Comparison of ENCODE assay signal across 8 mouse cellular contexts in genomic region chr17:81064279-81064978, GRCm38 (mm10). TPM values are rescaled to one million over a fixed set of nuclear protein-coding genes. Genes with fewer than 3 reads are reported as not detected.
DNase-seq lines count a peak whose midpoint lies in the region; ATAC-seq and TF ChIP-seq lines count a peak whose summit lies in the region.

No protein-coding gene starts in this region.

- no peaks in the 10 kb centered on the region for H3K9me3 ChIP-seq in forebrain, embryonic 16.5 days (ENCODE audit: control insufficient read depth, low read length)
- H3K9me3 ChIP-seq in intestine, postnatal 0 days (ENCODE audit: control insufficient read depth), result no peaks in the 10 kb centered on the region
- H3K9me3 ChIP-seq in liver, embryonic 12.5 days (replicated peaks), result peaks cover 5% of the 10 kb centered on the region; the same call in 1 of the 2 replicates
- H3K9me3 ChIP-seq in neural tube, embryonic 11.5 days (ENCODE audit: control insufficient read depth, low read length), result no peaks in the 10 kb centered on the region

- no peaks in the 10 kb centered on the region for H3K27me3 ChIP-seq in thymus, adult 2 months (ENCODE audit: control insufficient read depth, insufficient read depth, low read length)
- H3K27me3 ChIP-seq in forebrain, embryonic 16.5 days (replicated peaks; ENCODE audit: control insufficient read depth, insufficient read depth, low read length), result no peaks in the 10 kb centered on the region
- no peaks in the 10 kb centered on the region for H3K27me3 ChIP-seq in intestine, postnatal 0 days (replicated peaks; ENCODE audit: control insufficient read depth, insufficient read depth, low read length)
- H3K27me3 ChIP-seq in liver, embryonic 12.5 days (replicated peaks), result no peaks in the 10 kb centered on the region
- H3K27me3 ChIP-seq in neural tube, embryonic 11.5 days (ENCODE audit: control insufficient read depth, insufficient read depth, low read length), result no peaks in the 10 kb centered on the region

- no peak for TF ChIP-seq POLR2A in thymus, adult 2 months (IDR thresholded peaks at IDR 0.05; ENCODE audit: control insufficient read depth, extremely low read depth, insufficient read depth, low read length, poor library complexity)

- DNase-seq in thymus, adult 2 months, result peak; percentile 14
- no peak for DNase-seq in thymus, postnatal 0 days (ENCODE audit: low spot score)
- DNase-seq in c-Kit-positive CD71-positive TER-119-positive erythroid progenitor cells, embryonic 14.5 days (ENCODE audit: low spot score), result peak; percentile 47
- no peak for DNase-seq in neural tube, embryonic 11.5 days (ENCODE audit: low spot score)
- no peak for DNase-seq in ovary, postnatal 14 days (ENCODE audit: low spot score)

- peak overlapping the region; percentile 73 for H3K4me2 ChIP-seq in forebrain, embryonic 16.5 days (ENCODE audit: low read length)
- peak overlapping the region; percentile 71 for H3K4me2 ChIP-seq in intestine, postnatal 0 days (replicated peaks; ENCODE audit: low read depth)
- H3K4me2 ChIP-seq in liver, embryonic 12.5 days, result peak overlapping the region; percentile 73
- peak overlapping the region; percentile 63 for H3K4me2 ChIP-seq in neural tube, embryonic 11.5 days (ENCODE audit: low read depth)

- 5% methylated on average over 28 of the region's 28 CpGs for WGBS in thymus, adult 2 months
- 13% methylated on average over 28 of the region's 28 CpGs for WGBS in forebrain, embryonic 16.5 days
- WGBS in intestine, postnatal 0 days, result 9% methylated on average over 28 of the region's 28 CpGs
- 8% methylated on average over 28 of the region's 28 CpGs for WGBS in liver, embryonic 12.5 days (ENCODE audit: insufficient replicate concordance)
- WGBS in neural tube, embryonic 11.5 days, result 20% methylated on average over 28 of the region's 28 CpGs

- peaks cover 4% of the 10 kb centered on the region; the same call in 1 of the 2 replicates for H3K4me1 ChIP-seq in thymus, adult 2 months (replicated peaks; ENCODE audit: control insufficient read depth, insufficient read depth, low read length)
- peaks cover 6% of the 10 kb centered on the region for H3K4me1 ChIP-seq in forebrain, embryonic 16.5 days (replicated peaks; ENCODE audit: control insufficient read depth, insufficient read depth, low read length)
- no peaks in the 10 kb centered on the region; the same call in 1 of the 2 replicates for H3K4me1 ChIP-seq in intestine, postnatal 0 days (replicated peaks; ENCODE audit: control insufficient read depth, insufficient read depth, low read length)
- H3K4me1 ChIP-seq in liver, embryonic 12.5 days, result peaks cover 30% of the 10 kb centered on the region
- no peaks in the 10 kb centered on the region for H3K4me1 ChIP-seq in neural tube, embryonic 11.5 days (ENCODE audit: control insufficient read depth, insufficient read depth, low read length)

- no peaks in the 10 kb centered on the region for H3K36me3 ChIP-seq in thymus, adult 2 months (ENCODE audit: control insufficient read depth, insufficient read depth, low read length)
- H3K36me3 ChIP-seq in forebrain, embryonic 16.5 days (ENCODE audit: control insufficient read depth, insufficient read depth), result no peaks in the 10 kb centered on the region
- H3K36me3 ChIP-seq in intestine, postnatal 0 days (ENCODE audit: control insufficient read depth, insufficient read depth), result no peaks in the 10 kb centered on the region
- peaks cover 19% of the 10 kb centered on the region for H3K36me3 ChIP-seq in liver, embryonic 12.5 days
- no peaks in the 10 kb centered on the region for H3K36me3 ChIP-seq in neural tube, embryonic 11.5 days (ENCODE audit: control insufficient read depth, insufficient read depth, low read length)

- peak overlapping the region; percentile 98 for H3K9ac ChIP-seq in forebrain, embryonic 16.5 days (replicated peaks; ENCODE audit: low read depth, low read length)
- peak overlapping the region; percentile 84 for H3K9ac ChIP-seq in intestine, postnatal 0 days (ENCODE audit: low read depth, low read length)
- peak overlapping the region; percentile 92 for H3K9ac ChIP-seq in liver, embryonic 12.5 days
- H3K9ac ChIP-seq in neural tube, embryonic 11.5 days (ENCODE audit: low read length), result peak overlapping the region; percentile 96

- ATAC-seq in forebrain, embryonic 16.5 days, result peak; percentile 85
- ATAC-seq in intestine, postnatal 0 days, result peak; percentile 85
- peak; percentile 83 for ATAC-seq in liver, embryonic 12.5 days
- peak; percentile 85 for ATAC-seq in neural tube, embryonic 11.5 days (ENCODE audit: insufficient read depth, low FRiP score, low TSS enrichment)

- TF ChIP-seq CTCF in thymus, adult 2 months (IDR thresholded peaks at IDR 0.05; ENCODE audit: borderline replicate concordance, control insufficient read depth, extremely low read depth, insufficient read depth, low read length, poor library complexity), result no peak
- TF ChIP-seq CTCF in intestine, postnatal 0 days (IDR thresholded peaks at IDR 0.05; ENCODE audit: low read depth), result no peak

- peak overlapping the region; percentile 26; the same call in 1 of the 2 replicates for H3K27ac ChIP-seq in thymus, adult 2 months (ENCODE audit: control insufficient read depth, insufficient read depth, low read length)
- H3K27ac ChIP-seq in forebrain, embryonic 16.5 days (ENCODE audit: low read length), result peak overlapping the region; percentile 69
- H3K27ac ChIP-seq in intestine, postnatal 0 days (ENCODE audit: low read depth, low read length), result peak overlapping the region; percentile 61
- H3K27ac ChIP-seq in liver, embryonic 12.5 days, result peak overlapping the region; percentile 79
- H3K27ac ChIP-seq in neural tube, embryonic 11.5 days (ENCODE audit: low read depth, low read length), result 0 out of 2 replicates have a peak overlapping the region, but pooled peaks have one; percentile 46

- H3K4me3 ChIP-seq in thymus, adult 2 months (ENCODE audit: control insufficient read depth, insufficient read depth, low read length), result peak overlapping the region; percentile 92
- peak overlapping the region; percentile 85 for H3K4me3 ChIP-seq in forebrain, embryonic 16.5 days (replicated peaks; ENCODE audit: low read length)
- peak overlapping the region; percentile 72 for H3K4me3 ChIP-seq in intestine, postnatal 0 days (ENCODE audit: low read depth, low read length)
- H3K4me3 ChIP-seq in liver, embryonic 12.5 days, result peak overlapping the region; percentile 91
- peak overlapping the region; percentile 82 for H3K4me3 ChIP-seq in neural tube, embryonic 11.5 days (ENCODE audit: low read depth, low read length)

RNA-seq across cellular contexts. Expression of gene Thumpd2, which starts 0.5 kb away (rescaled TPM):
- polyA plus RNA-seq in thymus, adult 2 months (2012; rRNA removed), result 3.6 and 4.0 TPM in 2 replicates
- 21.5 and 22.2 TPM in 2 replicates for polyA plus RNA-seq in thymus, postnatal 0 days (2015; fragmentation: Nextera tagmentation; extraction: Ambion mirVana)
- 9.0 and 10.0 TPM in 2 replicates for polyA plus RNA-seq in forebrain, embryonic 16.5 days (2015; fragmentation: Nextera tagmentation; extraction: Ambion mirVana)
- 5.0 and 5.6 TPM in 2 replicates for polyA plus RNA-seq in intestine, postnatal 0 days (2015; fragmentation: Nextera tagmentation; extraction: Ambion mirVana)
- 9.3 and 10.5 TPM in 2 replicates for polyA plus RNA-seq in liver, embryonic 12.5 days (2016; fragmentation: Nextera tagmentation; extraction: Ambion mirVana)
- 13.3 and 13.7 TPM in 2 replicates for polyA plus RNA-seq in neural tube, embryonic 11.5 days (2014; fragmentation: Nextera tagmentation; extraction: Ambion mirVana)

Comparison
In these comparisons a context has a peak if more than half of its experiments do, and no peak if none do; other contexts are left out.
1. DNase-seq: peak in thymus, adult 2 months (single experiment) and c-Kit-positive CD71-positive TER-119-positive erythroid progenitor cells, embryonic 14.5 days (single experiment); none in thymus, postnatal 0 days (single experiment), neural tube, embryonic 11.5 days (single experiment) and ovary, postnatal 14 days (single experiment).
2. H3K27ac ChIP-seq: peak in every context shown above with its lines; median percentile 79 in liver, embryonic 12.5 days; 69 in forebrain, embryonic 16.5 days; 61 in intestine, postnatal 0 days; 46 in neural tube, embryonic 11.5 days; 26 in thymus, adult 2 months.
3. Peak in every context shown above with its lines, with median percentiles within 50 percentile points of each other: H3K4me3 ChIP-seq, ATAC-seq, H3K4me2 ChIP-seq and H3K9ac ChIP-seq.